Mouse (Mus musculus): ENCODE results near the gene Bscl2.

DNA sequence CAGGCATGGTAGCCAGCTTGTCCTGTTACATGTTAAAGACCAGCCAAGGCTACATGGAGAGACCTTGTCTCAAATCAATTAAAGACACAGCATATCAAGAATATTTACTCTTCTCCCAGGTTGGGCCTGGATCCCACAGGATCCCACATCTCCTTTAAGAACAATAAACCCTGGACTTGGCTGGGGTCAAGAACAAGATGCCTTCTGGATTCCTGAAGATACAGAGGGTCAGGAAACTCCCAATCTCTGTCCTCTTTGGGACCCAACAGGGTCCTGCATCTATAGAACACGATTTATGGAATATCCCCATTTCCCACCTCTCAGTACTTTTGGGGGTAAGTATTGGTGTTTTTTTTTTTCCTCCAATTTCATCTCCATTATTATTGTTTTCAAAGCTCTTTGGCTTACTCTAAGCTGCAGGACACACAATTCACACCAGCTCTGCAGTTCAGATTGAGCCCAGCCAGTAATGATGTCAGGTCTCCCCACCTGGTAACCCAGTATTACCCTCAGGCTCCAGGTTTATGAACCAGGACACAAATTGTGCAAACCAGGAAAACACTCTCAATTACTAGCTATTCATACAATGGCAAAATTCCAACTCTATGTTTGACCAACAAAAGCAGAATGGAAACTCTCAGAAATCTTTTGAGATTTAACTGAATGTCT lies 49.8 kb downstream of the Bscl2 start:
- no peak for TF ChIP-seq CTCF (IDR thresholded peaks at IDR 0.05; ENCODE audit: low read depth, low read length)
- TF ChIP-seq POLR2A (IDR thresholded peaks at IDR 0.05; ENCODE audit: extremely low read depth, insufficient read depth, low read length), result no peak

Measured in liver, adult 2 months (tissue).